Mouse (Mus musculus) limb, embryonic 14.5 days (tissue): Measurements from ENCODE around the gene Hs3st4. TPM values are rescaled to one million over a fixed set of nuclear protein-coding genes. Genes with fewer than 3 reads are reported as not detected.

Experiments used
- ATAC-seq: fragments of 200-750 bp; cut with Nextera tagmentation; 2 replicates; pipeline ENCODE4 v1.8.0; 2017; ENCODE audit warnings: low read depth, moderate number of reproducible peaks, moderate TSS enrichment; ENCODE audit not compliant: low FRiP score
- DNase-seq: peaks from one replicate; pipeline ENCODE4 v3.0.0-alpha.2; 2015; ENCODE audit warnings: low spot score
- H3K27ac ChIP-seq: fragments of 300-500 bp; sonication (generic); replicated peaks from 2 replicates; pipeline ENCODE4 v1.5.1; 2014; ENCODE audit warnings: low read depth, mild to moderate bottlenecking, low read length, moderate library complexity, mixed read lengths
- H3K27me3 ChIP-seq: fragments of 300-500 bp; sonication (generic); 2 replicates; pipeline ENCODE4 v1.6.1; 2014; ENCODE audit warnings: low read length, mixed read lengths; ENCODE audit not compliant: control insufficient read depth, insufficient read depth
- H3K36me3 ChIP-seq: fragments of 300-500 bp; sonication (generic); 2 replicates; pipeline ENCODE4 v1.6.1; 2014; ENCODE audit warnings: mild to moderate bottlenecking, low read length, moderate library complexity, mixed read lengths; ENCODE audit not compliant: control insufficient read depth, insufficient read depth
- H3K4me1 ChIP-seq: fragments of 300-500 bp; sonication (generic); 2 replicates; pipeline ENCODE4 v1.6.1; 2014; ENCODE audit warnings: antibody characterized with exemption, low read length, mixed read lengths; ENCODE audit not compliant: control insufficient read depth, insufficient read depth
- H3K4me2 ChIP-seq: fragments of 300-500 bp; sonication (generic); replicated peaks from 2 replicates; pipeline ENCODE4 v1.6.1; 2014; ENCODE audit warnings: low read depth, mild to moderate bottlenecking, low read length, moderate library complexity; ENCODE audit not compliant: severe bottlenecking
- H3K4me3 ChIP-seq: fragments of 300-500 bp; sonication (generic); replicated peaks from 2 replicates; pipeline ENCODE4 v1.5.1; 2014; ENCODE audit warnings: low read length
- H3K9ac ChIP-seq: fragments of 300-500 bp; sonication (generic); 2 replicates; pipeline ENCODE4 v1.6.1; 2014; ENCODE audit warnings: mild to moderate bottlenecking, low read depth, low read length, moderate library complexity; ENCODE audit not compliant: severe bottlenecking
- H3K9me3 ChIP-seq: fragments of 300-500 bp; sonication (generic); 2 replicates; pipeline ENCODE4 v1.6.1; 2016; ENCODE audit warnings: low read length; ENCODE audit not compliant: control insufficient read depth
- POLR2A ChIP-seq: fragments of 200-500 bp; IDR thresholded peaks from 2 replicates; pipeline ENCODE4 v1.8.0; 2012; ENCODE audit warnings: inconsistent platforms, mild to moderate bottlenecking, moderate library complexity, borderline replicate concordance; ENCODE audit not compliant: insufficient read depth, insufficient read length; ENCODE audit errors: extremely low read depth
- WGBS: fragments of 180-500 bp; shearing (Covaris S2); extraction: QIAGEN DNeasy Blood & Tissue Kit; methylation state at CpG from one replicate; pipeline ENCODE4 v1.1.7; 2014; 5-methylcytosine and 5-hydroxymethylcytosine counted together
- polyA plus RNA-seq, 2 experiments: library from polyadenylated mRNA; depleted of rRNA in 1 of 2; stranded (reverse) in 1 of 2; unstranded in 1 of 2; fragments of >200 nt; fragmentation: Nextera tagmentation in 1 of 2; extraction: Ambion mirVana in 1 of 2; gene quantifications; 2 replicates each; pipeline versions ENCODE4 v1.2.1 to v1.2.3; 2012 to 2014

The Hs3st4 gene
- polyA plus RNA-seq (2012; rRNA removed) (0.73 and 0.77 TPM in 2 replicates), polyA plus RNA-seq (2014; fragmentation: Nextera tagmentation; extraction: Ambion mirVana) (0.53 and 0.56 TPM in 2 replicates)

DNA sequence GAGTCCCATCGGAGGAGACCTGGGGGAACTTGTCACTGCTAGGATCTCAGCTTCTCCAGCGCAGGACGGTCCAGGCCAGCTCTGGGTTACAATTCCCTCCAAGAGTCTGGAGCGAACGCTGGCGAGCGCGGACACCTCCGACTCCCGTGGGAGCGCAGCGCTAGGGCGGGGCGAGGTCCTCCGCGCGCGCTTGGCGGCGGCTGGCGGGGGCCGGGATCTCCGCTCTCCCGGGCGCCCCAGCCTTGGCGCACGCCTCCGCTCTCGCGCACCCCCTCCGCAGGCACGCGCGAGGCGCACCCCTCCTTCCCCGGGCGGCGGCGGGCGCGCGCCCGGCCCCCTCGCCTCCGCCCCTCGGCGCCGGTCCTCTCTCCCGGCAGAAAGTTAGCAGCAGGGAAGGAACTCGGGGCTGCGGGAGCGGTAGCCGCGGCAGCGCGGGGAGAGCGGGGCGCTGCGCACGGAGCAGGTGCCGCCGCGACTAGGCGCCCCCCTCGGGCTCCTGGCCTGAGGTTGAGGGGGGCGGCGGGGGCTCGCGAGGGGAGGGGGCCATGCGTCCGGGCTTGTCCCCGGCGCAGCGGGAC, at the start of gene Hs3st4:
Gene Hs3st4 (plus strand): TSS at position 409 of the 578 bp plus-strand sequence.
- peak; percentile 11 for DNase-seq
- peak within 1 kb of the TSS; percentile 97 for H3K4me2 ChIP-seq
- peak within 1 kb of the TSS; percentile 57 for H3K4me3 ChIP-seq
- no peak for TF ChIP-seq POLR2A
- peak within 1 kb of the TSS; percentile 40 for H3K9ac ChIP-seq
- 0 out of 2 replicates have a peak, but pooled peaks have one; percentile 15 for ATAC-seq
- H3K4me1 ChIP-seq = peaks cover 4% of the 10 kb centered on the region; the same call in 1 of the 2 replicates
- no peaks in the 10 kb centered on the region for H3K36me3 ChIP-seq
- H3K27me3 ChIP-seq = peaks cover 74% of the 10 kb centered on the region
- 0% methylated on average over 21 of the region's 74 CpGs for WGBS
- no peaks in the 10 kb centered on the region for H3K9me3 ChIP-seq
- H3K27ac ChIP-seq = no peak within 1 kb of the TSS

DNA sequence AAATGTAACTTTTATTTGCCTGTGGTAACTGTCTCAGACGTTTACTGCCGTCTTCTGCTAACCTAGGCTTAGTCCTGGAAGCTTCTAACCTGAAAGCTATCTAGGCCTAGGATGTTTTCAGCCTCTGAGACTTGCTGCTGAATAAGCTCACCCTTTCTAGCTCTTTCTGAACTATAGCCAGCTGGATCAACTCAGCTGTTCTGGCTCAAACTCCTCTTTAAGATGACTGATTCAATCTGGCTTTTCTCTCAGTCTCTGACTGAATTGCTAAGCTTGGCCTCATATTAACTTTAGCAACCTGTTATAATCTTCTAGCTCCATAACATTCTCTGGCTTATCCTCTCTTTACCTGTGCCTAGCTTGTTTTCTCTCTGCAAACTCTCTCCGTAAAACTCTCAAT, 35.8 kb upstream of the Hs3st4 start:
- no peaks in the 10 kb centered on the region for H3K9me3 ChIP-seq

DNA sequence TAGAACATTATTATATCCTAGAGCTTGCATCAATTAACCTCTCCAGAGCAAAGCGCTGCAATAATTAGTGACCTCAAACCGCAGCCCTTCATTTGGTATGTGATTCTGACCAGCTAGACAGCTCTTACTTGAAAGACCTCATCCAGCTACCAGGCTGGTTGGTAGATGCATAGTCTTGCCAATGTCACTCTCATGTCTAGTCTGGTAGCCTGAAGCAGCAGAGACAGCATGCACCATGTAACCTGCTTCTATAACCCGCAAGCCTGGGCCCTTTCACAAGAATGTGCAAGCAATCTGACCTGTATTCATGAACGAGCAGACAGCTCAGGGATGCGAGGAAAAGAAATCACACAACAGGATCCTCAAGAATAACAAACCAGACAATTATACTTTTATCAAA, 19.6 kb upstream of the Hs3st4 start:
- WGBS = 72% methylated on average over 5 of the region's 5 CpGs

More for the DNA sequence above, 35.8 kb upstream of the Hs3st4 start:
- ATAC-seq (no peak), DNase-seq (peak; percentile 36)
- Histone ChIP-seq H3K4me3 (no peak overlapping the region), H3K27ac (no peak overlapping the region), H3K27me3 (no peaks in the 10 kb centered on the region), H3K9ac (no peak overlapping the region), H3K4me1 (no peaks in the 10 kb centered on the region), H3K36me3 (no peaks in the 10 kb centered on the region), H3K4me2 (no peak overlapping the region)
- WGBS = 47% methylated on average over 3 of the region's 3 CpGs
- no peak for TF ChIP-seq POLR2A

DNA sequence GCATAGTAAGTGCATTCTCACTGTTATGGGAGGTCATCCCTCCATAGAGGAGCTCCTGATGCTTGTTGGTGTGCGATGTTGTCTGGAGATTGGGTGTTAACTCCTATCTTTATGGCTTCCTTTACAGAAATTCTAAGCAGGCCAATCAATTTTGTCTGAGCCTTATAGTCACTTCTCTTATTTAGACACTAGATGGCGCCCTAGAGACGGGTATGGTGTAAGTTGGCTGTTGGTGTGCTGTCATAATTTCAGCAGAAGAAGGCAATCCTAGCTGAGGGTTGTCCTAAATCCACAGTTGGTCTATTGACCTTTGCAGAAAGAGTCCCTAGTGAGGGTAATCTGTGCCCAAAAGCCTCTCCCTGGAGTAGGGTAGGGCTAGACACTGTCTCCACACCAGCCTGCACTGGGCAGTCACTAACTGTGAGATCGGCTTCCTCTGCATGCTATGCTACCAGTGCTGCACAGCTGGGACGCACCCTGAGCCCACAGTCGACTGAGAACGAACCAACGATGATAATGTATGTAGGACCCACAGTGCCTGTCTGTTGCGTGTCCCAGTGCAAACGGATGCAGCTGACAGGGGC, 18.0 kb upstream of the Hs3st4 start:
- H3K27me3 ChIP-seq = no peaks in the 10 kb centered on the region
- no peak overlapping the region for H3K4me3 ChIP-seq
- no peak overlapping the region for H3K27ac ChIP-seq
- no peak overlapping the region for H3K9ac ChIP-seq
- H3K36me3 ChIP-seq = no peaks in the 10 kb centered on the region
- H3K4me2 ChIP-seq = no peak overlapping the region
- DNase-seq (peak; percentile 17), ATAC-seq (no peak)
- no peaks in the 10 kb centered on the region for H3K4me1 ChIP-seq
- H3K9me3 ChIP-seq = peaks cover 4% of the 10 kb centered on the region; the same call in 1 of the 2 replicates
- WGBS = 53% methylated on average over 10 of the region's 10 CpGs
- TF ChIP-seq POLR2A = no peak

More for the DNA sequence above, 19.6 kb upstream of the Hs3st4 start:
- Histone ChIP-seq H3K9me3 (peaks cover 4% of the 10 kb centered on the region; the same call in 1 of the 2 replicates), H3K27me3 (no peaks in the 10 kb centered on the region), H3K4me3 (no peak overlapping the region), H3K4me2 (no peak overlapping the region), H3K9ac (no peak overlapping the region), H3K27ac (no peak overlapping the region), H3K36me3 (no peaks in the 10 kb centered on the region), H3K4me1 (no peaks in the 10 kb centered on the region)
- no peak for DNase-seq
- no peak for ATAC-seq
- no peak for TF ChIP-seq POLR2A

DNA sequence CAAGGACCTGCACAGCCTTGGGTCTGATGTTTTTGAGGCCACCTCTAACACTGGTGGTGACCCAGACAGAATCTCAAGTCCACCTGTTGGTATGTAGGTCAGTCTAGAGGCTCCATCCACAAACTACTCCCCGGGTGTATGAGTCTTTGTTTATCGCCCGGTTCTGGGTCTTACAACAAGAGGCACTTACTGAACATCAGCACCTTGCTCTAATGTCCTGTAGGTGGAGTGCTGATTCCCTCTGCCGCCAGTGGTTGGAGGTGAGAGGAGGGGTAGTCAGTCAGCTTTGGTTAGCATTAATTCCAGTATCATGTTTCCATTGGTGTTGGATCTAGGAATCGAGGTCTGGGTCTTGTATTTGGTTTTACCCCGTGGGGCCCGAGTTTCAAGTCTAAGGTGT, 17.2 kb upstream of the Hs3st4 start:
- no peaks in the 10 kb centered on the region for H3K27me3 ChIP-seq
- ATAC-seq (no peak), DNase-seq (no peak)
- TF ChIP-seq POLR2A = no peak
- no peak overlapping the region for H3K9ac ChIP-seq
- no peak overlapping the region for H3K4me3 ChIP-seq
- WGBS = 74% methylated on average over 7 of the region's 7 CpGs
- peaks cover 4% of the 10 kb centered on the region; the same call in 1 of the 2 replicates for H3K9me3 ChIP-seq
- H3K4me2 ChIP-seq = no peak overlapping the region
- H3K36me3 ChIP-seq = no peaks in the 10 kb centered on the region
- H3K4me1 ChIP-seq = no peaks in the 10 kb centered on the region
- H3K27ac ChIP-seq = no peak overlapping the region
